Mouse (Mus musculus) gastrocnemius, postnatal 14 days (tissue): ENCODE results near the gene Lap3. TPM values are rescaled to one million over a fixed set of nuclear protein-coding genes. Genes with fewer than 3 reads are reported as not detected.
A peak's percentile ranks its signal among the peaks of the same experiment; 100 is the strongest.

Source experiments
- DNase-seq: peaks from one replicate; pipeline ENCODE4 v3.0.0; 2021; ENCODE audit warnings: mixed read lengths
- intact Hi-C: fragments of 180-260 bp; cut with DNase I; formaldehyde crosslinking; loops from one replicate; pipeline ENCODE4 v1.15.1; 2025; ENCODE audit warnings: low total_unique reads
- total RNA-seq, 2 experiments: library from RNA; stranded (reverse); gene quantifications; 2 replicates each; pipeline ENCODE4 v1.2.3; 2021

Lap3 gene
- total RNA-seq, 2 experiments from 2014 or later: 72.6 to 76.4 TPM

- intact Hi-C loops: no loop called here
- DNase-seq: no peak
Observed at GRCm38 (mm10) chr5:45535177-45535576, 42.0 kb downstream of the Lap3 start.

GRCm38 (mm10) chr5:45539502-45539901 lies 46.3 kb downstream of the Lap3 start:
- intact Hi-C loops: no loop called here
- DNase-seq: no peak

- intact Hi-C loops: no loop called here
- peak; percentile 10 for DNase-seq
Observed at GRCm38 (mm10) chr5:45543374-45543773, 50.2 kb downstream of the Lap3 start.

- intact Hi-C loops: no loop called here
- no peak for DNase-seq
Observed at GRCm38 (mm10) chr5:45549586-45549985, 56.4 kb downstream of the Lap3 start.

Other genes with a start within 250 kb of the Lap3 start
- 100 to 1,000 TPM; 101 to 112 TPM for gene Qdpr, start 43.1 kb upstream of the Lap3 start, total RNA-seq
- gene Clrn2, start 39.6 kb upstream of the Lap3 start, total RNA-seq: not detected
- 10 to 100 TPM; 38.4 to 42.2 TPM for gene Med28, start 26.9 kb downstream of the Lap3 start, total RNA-seq
- 1 to 10 TPM in 1 of 2 experiments, under 1 TPM in 1; 0.51 to 1.2 TPM for gene Fam184b, start 146.2 kb downstream of the Lap3 start, total RNA-seq
- gene Ncapg, start 176.5 kb downstream of the Lap3 start, total RNA-seq: 1 to 10 TPM; 1.7 to 1.8 TPM